Mouse (Mus musculus) T-helper 17 cell (primary cell): ENCODE measurements at regions not wholly inside any gene's neighbourhood (a gene's known extent, or its start where the extent isn't known, plus 50 kb on each side); places are given as distances from the start of the nearest gene placed in this dataset.

ENCODE experiments used
- in situ Hi-C, 2 experiments: fragments of 300-600 bp; cut with MboI, MseI; formaldehyde crosslinking; loops; 1 replicate in 1 of 2; 2 replicates in 1 of 2; pipeline ENCODE4 v1.15.1; 2025; ENCODE audit warnings: high pct_unique_total_duplicates in 2 of 2

DNA sequence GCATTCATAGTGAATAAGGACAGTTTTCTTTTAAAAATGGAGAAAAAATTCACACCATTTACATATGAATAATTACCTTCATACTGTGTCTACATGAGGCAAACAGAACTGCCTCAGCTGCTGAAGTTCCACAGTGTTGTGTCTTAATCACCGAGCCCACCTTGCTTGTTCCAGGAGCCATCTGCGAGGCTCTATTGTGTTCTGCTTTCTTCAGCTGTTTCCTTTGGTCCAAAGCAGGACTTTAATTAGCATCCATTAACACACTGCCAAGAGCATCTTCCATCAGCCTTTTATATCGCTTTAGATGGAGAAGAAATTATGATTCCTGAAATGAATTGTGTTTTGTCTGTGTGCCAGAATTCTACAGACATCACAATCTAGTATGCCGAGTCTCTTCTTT, 3423.1 kb upstream of the Lrrc6 start:
- in situ Hi-C loops = no loop called here

DNA sequence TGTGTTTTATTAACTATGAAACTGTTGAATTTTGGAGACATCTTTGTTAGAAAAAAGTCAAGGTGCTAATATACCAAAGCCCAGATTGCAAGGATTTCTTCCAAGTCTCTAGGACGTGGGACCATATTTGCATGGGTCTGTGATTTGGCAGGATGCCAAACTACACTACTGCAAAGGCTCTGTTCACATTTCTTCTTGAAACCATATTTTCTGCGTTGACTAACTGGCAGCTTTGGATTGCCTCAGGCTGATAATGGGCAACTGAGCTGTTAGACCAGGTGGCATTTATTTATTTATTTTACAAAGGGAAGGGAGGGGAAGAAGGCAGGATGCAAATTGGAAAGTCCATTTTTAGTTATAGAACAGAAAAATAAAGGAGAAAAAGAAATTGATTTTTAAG, 3422.6 kb upstream of the Lrrc6 start:
- in situ Hi-C loops = no loop called here

DNA sequence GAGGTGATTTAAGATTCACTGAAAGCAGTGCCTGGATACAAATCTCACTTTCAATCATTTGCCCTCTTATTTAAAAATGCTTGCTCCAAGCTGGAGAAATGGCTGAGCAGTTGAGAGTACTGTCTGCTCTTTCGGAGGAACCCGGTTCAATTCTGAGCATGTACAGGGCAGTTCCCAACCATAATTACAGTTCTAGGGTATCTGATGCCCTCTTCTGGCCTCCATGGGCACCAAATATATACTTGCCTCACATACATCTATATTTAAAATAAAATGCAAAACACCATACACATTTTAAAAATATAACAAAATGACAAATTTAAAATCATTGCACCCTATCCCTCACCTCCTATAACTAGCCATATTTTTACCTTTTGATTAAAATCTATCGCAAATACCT, 3421.5 kb upstream of the Lrrc6 start:
- in situ Hi-C loops = no loop called here

- in situ Hi-C loops = loop anchor here in 1 of 2 experiments (10.0 kb wide), 1 partner anchor 1421 kb away; no protein-coding TSS in a partner anchor
Measured at GRCm38 (mm10) chr15:69885764-69886163, 3385.1 kb upstream of the Lrrc6 start.

DNA sequence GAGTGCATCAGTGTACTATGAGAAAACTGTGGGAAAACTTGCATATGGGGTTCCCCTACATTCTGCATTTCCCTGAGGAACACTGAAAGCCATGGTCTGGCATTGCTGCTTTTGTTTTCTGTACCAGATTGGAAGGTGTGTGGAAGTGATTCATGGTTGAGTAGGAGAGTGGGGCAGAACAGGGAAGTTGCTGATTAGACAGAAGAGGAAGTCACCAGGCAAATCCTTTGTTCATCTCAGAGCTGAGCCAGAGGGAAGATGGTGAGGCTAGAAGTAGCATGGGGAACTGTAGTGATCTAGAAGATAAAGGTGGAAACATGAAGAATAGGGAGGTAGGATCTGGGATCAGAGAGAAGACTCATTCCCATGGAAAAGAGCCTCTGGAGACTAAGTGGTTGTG, 3377.8 kb upstream of the Lrrc6 start:
- in situ Hi-C loops = no loop called here

- in situ Hi-C loops = loop anchor here in 1 of 2 experiments (10.0 kb wide), 1 partner anchor 599 kb away; no protein-coding TSS in a partner anchor
Measured at GRCm38 (mm10) chr15:69853521-69853920, 3352.8 kb upstream of the Lrrc6 start.

- in situ Hi-C loops = loop anchor here (10.0 kb wide), 2 partner anchors 405 to 595 kb away; no protein-coding TSS in a partner anchor
Measured at GRCm38 (mm10) chr15:69849644-69850043, 3348.9 kb upstream of the Lrrc6 start.
